Mouse (Mus musculus) effector memory CD4-positive, alpha-beta T cell, adult 7 months (primary cell): Measurements from ENCODE around the gene Camsap2. TPM values are rescaled to one million over a fixed set of nuclear protein-coding genes. Genes with fewer than 3 reads are reported as not detected.

Experiments
- polyA plus RNA-seq: library from polyadenylated mRNA; unstranded; fragments of 100-300 nt; shearing (Covaris generic); gene quantifications from one replicate; pipeline ENCODE4 v1.2.1, GENCODE M21; 2017

Camsap2 gene
- 17.7 TPM for polyA plus RNA-seq

GRCm38 (mm10) chr1:136345454-136346372 is at the start of gene Camsap2:
Camsap2 (minus strand) TSS chr1:136346104.

GRCm38 (mm10) chr1:136260635-136261238 is 85.2 kb downstream of the Camsap2 start, which contains the start of gene Gpr25:
Gpr25 (minus strand) TSS chr1:136260873.

GRCm38 (mm10) chr1:136233892-136234594 is 111.9 kb downstream of the Camsap2 start, which contains the start of gene Inava:
Inava (minus strand) TSS chr1:136234264.

Other genes starting within 250 kb of the Camsap2 start
- gene Kif21b, start 214.7 kb downstream of the Camsap2 start, polyA plus RNA-seq = 28.1 TPM
- not detected for gene Mroh3, start 133.3 kb downstream of the Camsap2 start, polyA plus RNA-seq
- not detected for gene Inava, start 111.8 kb downstream of the Camsap2 start, polyA plus RNA-seq
- gene Gpr25, start 85.2 kb downstream of the Camsap2 start, polyA plus RNA-seq = not detected
- 14.6 TPM for gene Ddx59, start 69.2 kb upstream of the Camsap2 start, polyA plus RNA-seq
- 0.41 TPM for gene Kif14, start 120.2 kb upstream of the Camsap2 start, polyA plus RNA-seq